Mouse (Mus musculus): ENCODE results near the gene Ocel1.

DNA sequence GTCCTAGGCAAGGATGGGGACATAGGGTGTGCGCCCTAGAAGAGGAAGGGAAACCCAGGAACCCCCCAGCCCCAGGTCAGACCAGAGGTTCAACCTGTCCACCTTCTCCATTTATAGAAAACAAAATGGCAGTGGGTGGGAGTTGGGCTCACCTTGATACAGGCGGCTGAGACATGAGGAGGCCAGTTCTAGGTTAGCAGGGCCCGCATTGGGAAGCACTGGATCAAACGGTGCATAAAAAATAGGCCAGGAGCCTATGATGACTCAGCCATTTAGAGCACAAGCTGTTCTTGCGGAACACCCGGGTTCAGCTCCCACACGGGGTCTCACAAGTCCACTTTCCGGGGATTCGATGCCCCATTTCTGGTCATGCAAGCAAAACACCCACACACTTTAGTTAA lies 33.9 kb downstream of the Ocel1 start:
- TF ChIP-seq CTCF (IDR thresholded peaks at IDR 0.05; ENCODE audit: low read depth, low read length) (no peak), EP300 (IDR thresholded peaks at IDR 0.05; ENCODE audit: insufficient read depth, low read depth, low read length) (no peak)

Data from ES-Bruce4 (cell line).